Mouse (Mus musculus) Muller cell, postnatal 12 days (primary cell): ENCODE measurements at regions not wholly inside any gene's neighbourhood (a gene's known extent, or its start where the extent isn't known, plus 50 kb on each side); places are given as distances from the start of the nearest gene placed in this dataset.

Source experiments
- DNase-seq: peaks from one replicate; pipeline ENCODE4 v3.0.0-alpha.2; 2015; ENCODE audit errors: inconsistent ontology term

- no peak for DNase-seq
Observed at GRCm38 (mm10) chr9:23025247-23025646, 197.6 kb upstream of the Bmper start.

- DNase-seq = peak; percentile 40
Observed at GRCm38 (mm10) chr9:23027377-23028313, 195.2 kb upstream of the Bmper start.

GRCm38 (mm10) chr9:23029421-23029820 is 193.5 kb upstream of the Bmper start:
- DNase-seq = no peak

- DNase-seq = peak; percentile 55
Observed at GRCm38 (mm10) chr9:23030138-23030537, 192.7 kb upstream of the Bmper start.

- DNase-seq = no peak
Observed at GRCm38 (mm10) chr9:23030546-23030945, 192.3 kb upstream of the Bmper start.

- DNase-seq = no peak
Observed at GRCm38 (mm10) chr9:23031916-23032315, 191.0 kb upstream of the Bmper start.

- no peak for DNase-seq
Observed at GRCm38 (mm10) chr9:23035306-23035705, 187.6 kb upstream of the Bmper start.

GRCm38 (mm10) chr9:23035901-23036610 is 186.8 kb upstream of the Bmper start:
- DNase-seq = peak; percentile 18

GRCm38 (mm10) chr9:23037513-23037914 is 185.4 kb upstream of the Bmper start:
- DNase-seq = no peak

GRCm38 (mm10) chr9:23039588-23039987 is 183.3 kb upstream of the Bmper start:
- no peak for DNase-seq

- DNase-seq = no peak
Observed at GRCm38 (mm10) chr9:23041025-23041424, 181.9 kb upstream of the Bmper start.

GRCm38 (mm10) chr9:23041537-23042472 is 181.1 kb upstream of the Bmper start:
- no peak for DNase-seq

- DNase-seq = no peak
Observed at GRCm38 (mm10) chr9:23043006-23043405, 179.9 kb upstream of the Bmper start.

- no peak for DNase-seq
Observed at GRCm38 (mm10) chr9:23045486-23045885, 177.4 kb upstream of the Bmper start.

GRCm38 (mm10) chr9:23050751-23051150 is 172.1 kb upstream of the Bmper start:
- DNase-seq = no peak

GRCm38 (mm10) chr9:23059526-23059925 is 163.3 kb upstream of the Bmper start:
- DNase-seq = no peak

- DNase-seq = no peak
Observed at GRCm38 (mm10) chr9:23060526-23060925, 162.3 kb upstream of the Bmper start.

- no peak for DNase-seq
Observed at GRCm38 (mm10) chr9:23061179-23061929, 161.5 kb upstream of the Bmper start.

- DNase-seq = no peak
Observed at GRCm38 (mm10) chr9:23062057-23062655, 160.7 kb upstream of the Bmper start.

GRCm38 (mm10) chr9:23062656-23063444 is 160.0 kb upstream of the Bmper start:
- peak; percentile 34 for DNase-seq
